Mouse (Mus musculus): Measurements from ENCODE around the gene Ngf. TPM values are rescaled to one million over a fixed set of nuclear protein-coding genes. Genes with fewer than 3 reads are reported as not detected.

Gene Ngf
- polyA plus RNA-seq, 1 experiment from 2014 or later = 4.6 TPM

GRCm38 (mm10) chr3:102509601-102510000 lies 39.9 kb downstream of the Ngf start:
- Histone ChIP-seq H3K36me3 (replicated peaks; ENCODE audit: control insufficient read depth, insufficient read depth, low read depth, low read length) (no peaks in the 10 kb centered on the region), H3K27ac (replicated peaks; ENCODE audit: low read depth, low read length) (no peak overlapping the region), H3K4me3 (ENCODE audit: low read depth, low read length) (no peak overlapping the region), H3K9ac (replicated peaks; ENCODE audit: low read length) (no peak overlapping the region), H3K4me1 (ENCODE audit: control insufficient read depth, insufficient read depth, low read length) (no peaks in the 10 kb centered on the region), H3K4me2 (ENCODE audit: low read depth, low read length) (no peak overlapping the region), H3K27me3 (ENCODE audit: control insufficient read depth, insufficient read depth, low read length) (no peaks in the 10 kb centered on the region), H3K9me3 (replicated peaks; ENCODE audit: control insufficient read depth, low read length) (no peaks in the 10 kb centered on the region)
- DNase-seq (ENCODE audit: low spot score) (no peak), ATAC-seq (replicated peaks; ENCODE audit: insufficient number of reproducible peaks, low FRiP score, low TSS enrichment, low read depth) (no peak)
- WGBS = 62% methylated on average over 3 of the region's 3 CpGs

GRCm38 (mm10) chr3:102516937-102517336 lies 47.2 kb downstream of the Ngf start:
- H3K4me2 ChIP-seq (ENCODE audit: low read depth, low read length) = no peak overlapping the region
- WGBS = 78% methylated on average over 4 of the region's 4 CpGs
- no peaks in the 10 kb centered on the region for H3K27me3 ChIP-seq (ENCODE audit: control insufficient read depth, insufficient read depth, low read length)
- ATAC-seq (replicated peaks; ENCODE audit: insufficient number of reproducible peaks, low FRiP score, low TSS enrichment, low read depth) = no peak
- H3K9ac ChIP-seq (replicated peaks; ENCODE audit: low read length) = no peak overlapping the region
- H3K4me1 ChIP-seq (ENCODE audit: control insufficient read depth, insufficient read depth, low read length) = no peaks in the 10 kb centered on the region
- H3K36me3 ChIP-seq (replicated peaks; ENCODE audit: control insufficient read depth, insufficient read depth, low read depth, low read length) = no peaks in the 10 kb centered on the region
- no peaks in the 10 kb centered on the region for H3K9me3 ChIP-seq (replicated peaks; ENCODE audit: control insufficient read depth, low read length)
- no peak overlapping the region for H3K27ac ChIP-seq (replicated peaks; ENCODE audit: low read depth, low read length)
- H3K4me3 ChIP-seq (ENCODE audit: low read depth, low read length) = no peak overlapping the region
- DNase-seq (ENCODE audit: low spot score) = no peak

- H3K4me3 ChIP-seq (ENCODE audit: low read depth, low read length) = no peak overlapping the region
- H3K36me3 ChIP-seq (replicated peaks; ENCODE audit: control insufficient read depth, insufficient read depth, low read depth, low read length) = no peaks in the 10 kb centered on the region
- 62% methylated on average over 5 of the region's 5 CpGs for WGBS
- DNase-seq (ENCODE audit: low spot score) (no peak), ATAC-seq (replicated peaks; ENCODE audit: insufficient number of reproducible peaks, low FRiP score, low TSS enrichment, low read depth) (peak; percentile 69; the same call in 1 of the 2 replicates)
- H3K27me3 ChIP-seq (ENCODE audit: control insufficient read depth, insufficient read depth, low read length) = no peaks in the 10 kb centered on the region
- no peaks in the 10 kb centered on the region for H3K9me3 ChIP-seq (replicated peaks; ENCODE audit: control insufficient read depth, low read length)
- no peaks in the 10 kb centered on the region for H3K4me1 ChIP-seq (ENCODE audit: control insufficient read depth, insufficient read depth, low read length)
- no peak overlapping the region for H3K27ac ChIP-seq (replicated peaks; ENCODE audit: low read depth, low read length)
- no peak overlapping the region for H3K4me2 ChIP-seq (ENCODE audit: low read depth, low read length)
- H3K9ac ChIP-seq (replicated peaks; ENCODE audit: low read length) = no peak overlapping the region
These were observed 51.3 kb downstream of the Ngf start for GRCm38 (mm10) chr3:102521061-102521460.

GRCm38 (mm10) chr3:102523711-102524110 lies 54.0 kb downstream of the Ngf start:
- Histone ChIP-seq H3K27ac (replicated peaks; ENCODE audit: low read depth, low read length) (no peak overlapping the region), H3K4me1 (ENCODE audit: control insufficient read depth, insufficient read depth, low read length) (no peaks in the 10 kb centered on the region; the same call in 1 of the 2 replicates), H3K27me3 (ENCODE audit: control insufficient read depth, insufficient read depth, low read length) (no peaks in the 10 kb centered on the region), H3K9ac (replicated peaks; ENCODE audit: low read length) (no peak overlapping the region), H3K4me2 (ENCODE audit: low read depth, low read length) (no peak overlapping the region), H3K9me3 (replicated peaks; ENCODE audit: control insufficient read depth, low read length) (no peaks in the 10 kb centered on the region), H3K4me3 (ENCODE audit: low read depth, low read length) (no peak overlapping the region), H3K36me3 (replicated peaks; ENCODE audit: control insufficient read depth, insufficient read depth, low read depth, low read length) (no peaks in the 10 kb centered on the region)
- 82% methylated on average over 2 of the region's 2 CpGs for WGBS
- DNase-seq (ENCODE audit: low spot score) (no peak), ATAC-seq (replicated peaks; ENCODE audit: insufficient number of reproducible peaks, low FRiP score, low TSS enrichment, low read depth) (no peak)

GRCm38 (mm10) chr3:102524951-102525350 lies 55.2 kb downstream of the Ngf start:
- Histone ChIP-seq H3K27me3 (ENCODE audit: control insufficient read depth, insufficient read depth, low read length) (no peaks in the 10 kb centered on the region), H3K27ac (replicated peaks; ENCODE audit: low read depth, low read length) (no peak overlapping the region), H3K4me1 (ENCODE audit: control insufficient read depth, insufficient read depth, low read length) (no peaks in the 10 kb centered on the region; the same call in 1 of the 2 replicates), H3K9ac (replicated peaks; ENCODE audit: low read length) (no peak overlapping the region), H3K36me3 (replicated peaks; ENCODE audit: control insufficient read depth, insufficient read depth, low read depth, low read length) (no peaks in the 10 kb centered on the region), H3K4me2 (ENCODE audit: low read depth, low read length) (no peak overlapping the region), H3K9me3 (replicated peaks; ENCODE audit: control insufficient read depth, low read length) (no peaks in the 10 kb centered on the region), H3K4me3 (ENCODE audit: low read depth, low read length) (no peak overlapping the region)
- no peak for ATAC-seq (replicated peaks; ENCODE audit: insufficient number of reproducible peaks, low FRiP score, low TSS enrichment, low read depth)
- no peak for DNase-seq (ENCODE audit: low spot score)
- 65% methylated on average over 7 of the region's 7 CpGs for WGBS

GRCm38 (mm10) chr3:102525856-102526255 lies 56.1 kb downstream of the Ngf start:
- Histone ChIP-seq H3K4me3 (ENCODE audit: low read depth, low read length) (no peak overlapping the region), H3K4me2 (ENCODE audit: low read depth, low read length) (no peak overlapping the region), H3K9me3 (replicated peaks; ENCODE audit: control insufficient read depth, low read length) (no peaks in the 10 kb centered on the region), H3K36me3 (replicated peaks; ENCODE audit: control insufficient read depth, insufficient read depth, low read depth, low read length) (no peaks in the 10 kb centered on the region), H3K27me3 (ENCODE audit: control insufficient read depth, insufficient read depth, low read length) (no peaks in the 10 kb centered on the region), H3K27ac (replicated peaks; ENCODE audit: low read depth, low read length) (no peak overlapping the region), H3K9ac (replicated peaks; ENCODE audit: low read length) (no peak overlapping the region), H3K4me1 (ENCODE audit: control insufficient read depth, insufficient read depth, low read length) (no peaks in the 10 kb centered on the region; the same call in 1 of the 2 replicates)
- ATAC-seq (replicated peaks; ENCODE audit: insufficient number of reproducible peaks, low FRiP score, low TSS enrichment, low read depth) = no peak
- 71% methylated on average over 8 of the region's 8 CpGs for WGBS
- DNase-seq (ENCODE audit: low spot score) = no peak

GRCm38 (mm10) chr3:102526481-102526880 lies 56.8 kb downstream of the Ngf start:
- Histone ChIP-seq H3K4me2 (ENCODE audit: low read depth, low read length) (no peak overlapping the region), H3K27me3 (ENCODE audit: control insufficient read depth, insufficient read depth, low read length) (no peaks in the 10 kb centered on the region), H3K4me3 (ENCODE audit: low read depth, low read length) (no peak overlapping the region), H3K27ac (replicated peaks; ENCODE audit: low read depth, low read length) (peak overlapping the region; percentile 41; the same call in 1 of the 2 replicates), H3K36me3 (replicated peaks; ENCODE audit: control insufficient read depth, insufficient read depth, low read depth, low read length) (no peaks in the 10 kb centered on the region), H3K9ac (replicated peaks; ENCODE audit: low read length) (no peak overlapping the region), H3K9me3 (replicated peaks; ENCODE audit: control insufficient read depth, low read length) (no peaks in the 10 kb centered on the region), H3K4me1 (ENCODE audit: control insufficient read depth, insufficient read depth, low read length) (no peaks in the 10 kb centered on the region; the same call in 1 of the 2 replicates)
- WGBS = 30% methylated on average over 6 of the region's 6 CpGs
- ATAC-seq (replicated peaks; ENCODE audit: insufficient number of reproducible peaks, low FRiP score, low TSS enrichment, low read depth) = peak; percentile 66; the same call in 1 of the 2 replicates
- DNase-seq (ENCODE audit: low spot score) = peak; percentile 85

GRCm38 (mm10) chr3:102534744-102535143 lies 65.0 kb downstream of the Ngf start:
- no peaks in the 10 kb centered on the region for H3K9me3 ChIP-seq (replicated peaks; ENCODE audit: control insufficient read depth, low read length)
- no peak overlapping the region for H3K4me2 ChIP-seq (ENCODE audit: low read depth, low read length)
- H3K9ac ChIP-seq (replicated peaks; ENCODE audit: low read length) = no peak overlapping the region
- DNase-seq (ENCODE audit: low spot score) = no peak
- WGBS = 89% methylated on average over 1 of the region's 1 CpGs
- no peak overlapping the region for H3K27ac ChIP-seq (replicated peaks; ENCODE audit: low read depth, low read length)
- no peak overlapping the region for H3K4me3 ChIP-seq (ENCODE audit: low read depth, low read length)
- no peaks in the 10 kb centered on the region for H3K4me1 ChIP-seq (ENCODE audit: control insufficient read depth, insufficient read depth, low read length)
- no peak for ATAC-seq (replicated peaks; ENCODE audit: insufficient number of reproducible peaks, low FRiP score, low TSS enrichment, low read depth)
- no peaks in the 10 kb centered on the region for H3K36me3 ChIP-seq (replicated peaks; ENCODE audit: control insufficient read depth, insufficient read depth, low read depth, low read length)
- H3K27me3 ChIP-seq (ENCODE audit: control insufficient read depth, insufficient read depth, low read length) = no peaks in the 10 kb centered on the region

Data from embryonic facial prominence, embryonic 11.5 days (tissue).